Mouse (Mus musculus) cerebellum, adult 9-11 months (tissue): ENCODE measurements at regions not wholly inside any gene's neighbourhood (a gene's known extent, or its start where the extent isn't known, plus 50 kb on each side); places are given as distances from the start of the nearest gene placed in this dataset.
A peak's percentile ranks its signal among the peaks of the same experiment; 100 is the strongest.

Experiments used
- DNase-seq: peaks from one replicate; pipeline ENCODE4 v3.0.0; 2022

DNA sequence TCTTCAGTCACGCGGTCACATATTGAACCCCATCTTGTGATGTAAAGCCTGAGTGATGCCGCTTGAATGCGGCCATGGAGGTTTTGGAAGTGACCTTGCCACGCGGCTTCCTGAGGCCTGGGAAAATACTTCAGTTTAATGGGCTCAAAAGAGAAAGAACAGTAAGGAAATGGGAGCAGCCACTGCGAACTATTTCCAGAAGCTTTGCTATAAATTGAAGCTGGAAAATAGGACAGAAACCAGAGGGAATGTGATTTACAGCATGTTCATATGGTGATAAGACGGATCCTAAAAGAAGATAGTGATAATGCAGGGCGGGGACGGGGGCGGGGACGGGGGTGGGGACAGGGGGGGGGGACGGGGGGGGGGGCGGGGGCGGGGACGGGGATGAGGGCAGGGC, 52.7 kb upstream of the Trpc4 start:
- no peak for DNase-seq

GRCm38 (mm10) chr3:54083634-54084033, 72.2 kb upstream of the Trpc4 start:
- no peak for DNase-seq

DNA sequence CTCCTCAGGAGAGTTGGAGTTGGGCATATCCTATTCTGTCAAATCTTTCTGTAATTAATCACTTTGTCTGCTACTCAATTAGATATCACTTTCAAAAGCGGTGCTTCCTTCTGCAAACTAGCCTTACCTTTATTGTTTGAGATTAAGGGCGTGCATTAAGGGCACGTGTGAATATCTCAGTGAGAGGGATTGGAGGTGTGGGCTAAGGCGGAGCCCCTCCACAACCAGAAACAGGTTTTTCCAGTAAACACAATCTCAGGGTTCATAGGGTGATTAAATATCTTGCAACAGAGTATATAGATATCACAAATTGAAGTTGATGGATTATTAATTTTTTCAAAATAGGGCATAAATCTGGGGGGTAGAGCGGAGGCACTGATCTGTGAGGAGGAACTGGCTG, 79.4 kb upstream of the Trpc4 start:
- no peak for DNase-seq

GRCm38 (mm10) chr3:54060653-54061052, 95.2 kb upstream of the Trpc4 start:
- DNase-seq, result no peak

DNA sequence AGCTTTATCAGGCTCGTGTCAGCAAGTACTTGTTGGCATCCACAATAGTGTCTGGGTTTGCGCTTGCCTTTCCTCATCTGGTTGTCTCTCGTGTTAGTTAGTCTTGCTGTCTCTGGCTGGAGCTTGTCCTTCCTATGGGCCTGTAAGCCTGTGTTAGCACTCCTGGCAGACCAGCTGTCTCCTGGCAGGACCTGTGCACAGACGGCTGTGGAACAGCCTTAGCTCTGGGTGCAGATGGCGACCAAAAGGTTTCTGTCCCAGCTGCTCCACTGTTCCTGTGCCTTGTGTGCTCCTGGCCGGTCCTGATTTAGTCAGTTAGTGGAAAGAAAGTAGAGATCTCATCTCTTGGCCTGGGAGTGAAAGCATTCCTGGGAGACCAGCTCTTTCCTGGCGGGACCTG, 101.5 kb upstream of the Trpc4 start:
- DNase-seq, result no peak

- no peak for DNase-seq
These were observed 106.5 kb upstream of the Trpc4 start for GRCm38 (mm10) chr3:54049370-54049769.

DNA sequence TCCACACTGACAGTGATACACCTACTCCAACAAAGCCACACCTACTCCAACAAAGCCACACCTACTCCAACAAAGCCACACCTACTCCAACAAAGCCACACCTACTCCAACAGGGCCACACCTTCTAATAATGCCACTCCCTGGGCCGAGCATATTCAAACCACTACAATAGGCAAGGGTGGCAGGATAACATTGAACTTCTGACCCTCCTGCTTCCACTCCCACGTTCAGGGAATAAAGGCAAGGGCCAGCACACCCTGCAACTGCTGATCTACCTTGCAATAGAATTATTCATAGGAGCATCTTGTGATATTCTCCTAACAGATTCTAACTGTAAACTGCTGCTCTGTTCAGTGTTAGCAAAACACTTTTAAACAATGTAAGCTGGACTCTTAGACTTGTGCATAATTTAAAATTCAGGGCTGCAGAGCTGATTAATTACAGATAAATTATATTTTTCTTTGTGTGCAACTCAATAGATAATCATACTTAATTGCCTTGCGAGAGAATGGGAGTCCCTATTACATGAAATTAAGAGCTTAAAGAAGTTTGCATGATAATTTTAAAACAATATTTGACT, 107.7 kb upstream of the Trpc4 start:
- no peak for DNase-seq

DNA sequence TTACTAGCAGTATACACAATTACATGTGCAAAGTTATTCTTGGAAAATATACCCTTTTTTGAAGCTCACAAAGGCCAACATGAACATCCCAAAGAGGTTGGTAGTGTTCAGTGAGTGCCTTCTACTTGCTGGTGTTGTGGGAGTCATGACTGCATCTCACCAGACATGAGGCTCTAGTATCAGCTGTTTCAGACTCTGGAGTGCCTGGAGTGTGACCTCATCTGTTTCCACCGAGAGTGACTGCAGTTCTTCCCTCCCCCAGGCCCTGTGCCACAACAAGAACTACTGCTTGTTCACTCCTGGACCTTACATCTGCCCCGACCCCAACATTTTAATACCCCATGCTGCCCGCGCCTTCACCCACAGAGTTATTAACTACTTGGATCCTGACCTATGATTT, 128.5 kb upstream of the Trpc4 start:
- no peak for DNase-seq

DNA sequence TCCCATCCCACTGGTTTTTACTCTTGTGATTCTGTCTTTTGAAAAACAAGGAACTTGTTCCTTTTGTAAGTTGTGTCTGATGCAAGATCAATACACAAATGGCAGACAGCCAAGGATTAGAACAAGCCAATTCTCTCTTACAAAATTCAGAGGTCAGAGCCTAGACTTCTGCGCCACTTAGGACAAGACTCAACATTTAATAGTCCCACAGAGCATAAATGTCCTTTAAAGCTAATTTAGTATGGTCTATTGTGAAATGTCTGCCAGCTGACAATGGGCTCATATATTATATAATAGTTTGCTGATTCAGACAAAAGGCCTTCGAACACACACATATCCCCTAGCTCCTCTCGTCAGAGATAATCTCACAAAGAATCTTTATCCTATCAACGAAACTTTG, 135.6 kb upstream of the Trpc4 start:
- DNase-seq, result no peak

GRCm38 (mm10) chr3:54017943-54018649, 137.7 kb upstream of the Trpc4 start:
- no peak for DNase-seq

DNA sequence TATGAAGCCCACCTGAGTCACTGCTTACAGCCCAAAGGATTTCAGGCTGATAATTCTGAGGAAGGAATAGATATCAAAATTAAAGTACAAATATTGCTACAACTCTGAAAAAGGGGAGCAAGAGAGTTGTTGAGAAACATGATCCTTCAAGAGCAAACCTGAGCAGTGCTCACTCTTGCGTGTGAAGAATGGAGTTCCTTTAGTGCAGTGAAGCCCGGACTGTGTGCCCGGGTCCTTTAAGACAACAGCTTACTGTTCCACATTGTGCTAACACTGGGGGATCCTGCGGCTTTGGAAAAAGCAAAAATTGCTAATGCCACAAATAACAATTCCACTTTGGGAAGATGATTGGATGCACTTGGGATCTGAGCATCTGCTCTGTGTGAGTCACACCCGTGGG, 139.0 kb upstream of the Trpc4 start:
- DNase-seq, result no peak

GRCm38 (mm10) chr3:54011016-54011415, 144.8 kb upstream of the Trpc4 start:
- no peak for DNase-seq

GRCm38 (mm10) chr3:53992993-53993392, 129.4 kb upstream of the Ufm1 start:
- no peak for DNase-seq

- DNase-seq, result no peak
These were observed 125.2 kb upstream of the Ufm1 start for GRCm38 (mm10) chr3:53988796-53989195.

- DNase-seq, result peak; percentile 50
These were observed 124.6 kb upstream of the Ufm1 start for GRCm38 (mm10) chr3:53988256-53988655.

DNA sequence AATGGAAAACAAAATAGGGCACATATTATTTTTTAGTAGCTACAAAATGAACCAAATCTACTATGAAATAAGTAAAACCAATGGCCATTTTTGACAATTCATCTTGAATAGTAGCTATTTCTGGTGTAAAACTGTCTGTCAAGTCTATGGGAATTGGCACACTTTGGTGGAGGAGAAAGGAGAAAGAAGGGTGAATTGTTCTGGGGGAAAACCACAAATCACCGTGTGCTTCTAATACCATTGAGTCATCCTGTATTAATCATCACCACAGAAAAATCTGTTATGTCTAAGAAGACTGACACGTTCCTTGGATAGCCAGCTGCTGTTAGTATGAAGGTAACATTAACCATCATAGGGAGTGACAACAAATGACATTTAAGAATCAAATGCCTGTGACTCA, 123.7 kb upstream of the Ufm1 start:
- DNase-seq, result no peak

DNA sequence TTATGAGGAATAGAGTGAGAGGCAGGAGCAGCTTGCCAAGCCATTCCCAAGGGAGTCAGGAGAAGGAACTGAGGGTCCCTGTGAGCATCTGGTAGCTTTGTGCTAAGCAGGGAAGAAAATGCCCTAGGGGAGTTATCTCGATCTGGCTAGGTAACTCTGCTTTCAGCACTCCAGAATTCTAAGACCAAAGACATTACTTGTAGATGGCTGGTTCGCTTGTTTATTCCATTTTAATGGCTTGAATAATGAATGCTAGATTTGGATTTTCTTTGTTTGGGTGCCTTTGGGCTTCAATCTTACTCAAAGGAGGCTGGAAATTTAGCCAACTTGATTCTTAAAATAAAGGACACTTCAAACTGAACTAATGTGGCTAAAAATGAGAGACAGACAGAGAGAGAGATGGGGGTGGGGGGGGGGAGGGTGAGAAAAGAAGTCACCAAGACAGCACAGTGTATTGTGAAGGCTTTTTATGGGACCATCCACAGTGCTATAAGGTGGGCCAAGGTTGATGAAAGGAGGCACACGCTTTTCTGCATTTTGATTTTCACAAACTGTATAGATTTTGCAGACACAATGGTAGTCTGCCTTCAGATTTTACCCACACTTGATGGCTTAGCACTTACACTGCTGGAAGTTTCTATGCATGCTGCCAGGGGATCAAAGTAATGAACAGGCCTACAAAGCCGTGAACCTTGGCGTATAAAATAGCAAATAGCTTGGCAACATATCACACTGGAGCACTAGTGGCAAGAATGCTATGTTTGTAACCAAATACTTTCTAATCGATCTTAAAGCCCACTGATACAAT, 121.3 kb upstream of the Ufm1 start:
- no peak for DNase-seq

DNA sequence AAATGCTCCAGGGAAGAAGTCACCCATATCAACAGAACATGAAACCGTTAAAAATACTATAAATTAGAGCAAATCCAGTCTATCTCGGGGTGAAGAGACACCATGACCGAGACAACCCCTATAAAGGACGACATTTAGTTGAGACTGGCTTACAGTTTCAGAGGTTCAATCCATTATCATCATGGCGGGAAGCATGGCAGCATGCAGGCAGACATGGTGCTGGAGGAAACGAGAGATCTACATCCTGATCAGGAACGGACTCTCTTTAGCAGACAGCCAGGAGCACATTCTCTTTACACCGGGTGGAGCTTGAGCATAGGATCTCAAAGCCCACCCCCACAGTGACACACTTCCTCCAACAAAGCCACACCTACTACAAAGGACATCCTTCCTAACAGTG, 118.7 kb upstream of the Ufm1 start:
- no peak for DNase-seq

DNA sequence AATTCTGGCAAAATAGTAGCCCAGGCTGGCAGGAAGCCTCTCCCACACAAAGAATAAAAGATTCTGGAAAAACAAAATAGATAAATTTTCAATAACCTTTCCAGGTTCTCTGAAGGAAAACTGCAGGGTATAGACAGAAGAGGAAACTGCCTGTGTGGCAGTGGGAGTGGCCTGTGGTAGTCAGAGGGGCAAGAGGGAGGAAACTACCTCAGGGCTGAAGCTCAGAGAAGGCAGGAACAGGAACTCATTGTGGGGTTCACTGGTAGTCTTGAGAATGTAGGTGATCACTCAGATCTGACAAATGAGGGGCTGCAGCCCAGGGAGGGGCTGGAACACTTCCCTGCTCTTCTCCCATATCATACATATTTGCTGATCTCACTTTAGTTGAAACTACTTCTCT, 118.0 kb upstream of the Ufm1 start:
- no peak for DNase-seq

GRCm38 (mm10) chr3:53977379-53978080, 113.9 kb upstream of the Ufm1 start:
- no peak for DNase-seq

GRCm38 (mm10) chr3:53974905-53975551, 111.4 kb upstream of the Ufm1 start:
- DNase-seq, result no peak

DNA sequence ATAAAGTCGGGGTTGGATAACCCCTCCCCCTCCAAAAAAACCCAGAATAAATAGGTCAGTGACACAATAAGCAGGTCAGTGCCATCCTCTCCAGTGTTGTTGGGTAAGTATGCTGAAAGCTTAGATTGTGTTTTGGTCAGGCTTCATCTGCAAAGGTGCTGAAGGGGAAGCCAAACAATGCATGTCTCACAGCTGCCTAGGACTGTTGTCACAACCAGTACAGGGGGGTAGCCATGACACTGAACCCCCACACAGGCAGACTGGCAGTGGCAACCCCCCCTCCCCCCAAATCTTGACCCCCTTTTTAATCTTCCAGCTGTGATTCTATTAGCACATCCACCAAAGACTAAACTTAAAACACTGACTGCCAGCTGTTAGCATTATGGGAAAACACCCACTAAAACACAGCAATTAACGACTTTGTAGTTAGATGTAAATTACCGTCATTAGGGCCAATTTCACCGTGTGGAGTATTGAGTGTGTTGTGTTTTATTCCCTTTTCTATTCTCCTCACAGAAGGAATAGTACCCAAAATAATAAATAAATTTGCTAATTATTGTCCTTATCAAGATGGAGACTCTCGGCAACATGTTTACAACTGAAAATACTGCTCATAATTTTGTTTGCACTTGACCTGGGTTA, 105.5 kb upstream of the Ufm1 start:
- DNase-seq, result no peak

GRCm38 (mm10) chr3:53965142-53965541, 101.5 kb upstream of the Ufm1 start:
- DNase-seq, result no peak
